Mouse (Mus musculus) neural tube, embryonic 10.5 days (tissue): ENCODE measurements around the gene Vmn1r191.
"Not testable (repeated sequence)": the region's sequence is repeated elsewhere in the genome, so short reads cannot be mapped to it uniquely, and the experiment has no call there.

Experiments used
- DNase-seq: peaks from one replicate; pipeline ENCODE4 v3.0.0-alpha.2; 2017; ENCODE audit warnings: low spot score; ENCODE audit errors: extremely low spot score

Vmn1r191 gene

DNA sequence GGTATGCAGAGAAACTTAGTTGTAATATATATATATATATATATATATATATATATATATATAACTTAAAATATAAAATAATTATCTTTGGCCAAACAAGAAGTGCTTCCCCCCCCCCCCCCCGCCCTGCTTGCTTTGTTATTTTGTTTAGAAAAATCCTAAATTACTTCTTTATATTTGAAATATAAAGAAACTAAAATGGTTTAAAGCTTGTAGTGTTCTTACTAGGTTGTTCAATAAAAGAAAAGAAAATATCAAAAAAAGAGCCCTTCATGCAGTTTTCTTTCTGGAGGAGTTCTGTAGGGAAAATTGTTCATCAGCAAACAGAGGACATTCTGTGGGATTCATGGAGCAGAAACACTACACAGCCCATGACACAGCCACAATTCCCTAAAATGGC lies at the start of gene Vmn1r191:
Gene Vmn1r191, minus strand, starts transcription at position 101 of the 400 bp plus-strand sequence.
- no peak for DNase-seq

DNA sequence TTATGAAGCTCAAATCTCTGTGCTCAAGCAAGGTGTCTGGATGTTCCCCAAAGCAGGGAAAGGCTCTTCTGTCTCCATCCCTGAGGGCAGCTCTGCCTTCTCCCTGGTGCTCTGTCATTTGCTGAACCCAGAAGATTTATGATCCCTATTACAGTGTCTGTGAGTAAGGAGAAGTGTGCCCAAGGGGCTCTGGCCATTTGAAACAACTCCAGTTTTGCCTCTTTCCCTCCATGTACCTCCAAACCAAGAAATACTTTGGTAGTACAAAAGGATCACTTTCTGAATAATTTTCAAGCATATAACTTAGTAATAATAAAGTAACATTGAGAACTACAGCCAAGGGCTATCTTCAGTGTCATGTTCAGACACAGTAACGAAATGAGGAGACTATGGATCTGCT lies 39.3 kb upstream of the Vmn1r191 start, which contains the start of gene Vmn1r193:
Gene Vmn1r193, minus strand, starts transcription at position 101 of the 400 bp plus-strand sequence.
- not testable (repeated sequence) for DNase-seq

DNA sequence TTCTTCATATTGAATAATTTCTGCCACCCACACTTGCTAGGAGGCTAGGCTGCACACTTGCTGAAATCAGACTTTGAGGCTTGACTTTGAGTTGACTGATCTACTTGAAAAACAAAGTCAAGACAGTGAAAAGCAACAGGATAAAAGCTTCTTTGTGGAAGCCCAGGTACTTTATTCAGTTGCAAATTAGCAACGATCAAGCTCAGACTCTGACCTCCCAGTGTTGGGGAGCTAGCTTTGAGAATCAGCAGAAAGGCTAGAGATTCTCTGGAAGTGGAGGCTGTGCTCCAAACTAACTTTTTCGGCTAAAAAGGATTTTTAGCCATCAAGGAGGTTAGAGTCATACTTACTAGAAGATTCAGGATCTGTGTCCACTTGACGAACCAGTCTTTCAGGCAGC lies 9.0 kb upstream of the Vmn1r191 start:
- not testable (repeated sequence) for DNase-seq

GRCm38 (mm10) chr13:22191041-22191440 lies 7.3 kb upstream of the Vmn1r191 start, which contains the start of gene Vmn1r192:
Vmn1r192 (minus strand) TSS chr13:22191141.
- DNase-seq = no peak

DNA sequence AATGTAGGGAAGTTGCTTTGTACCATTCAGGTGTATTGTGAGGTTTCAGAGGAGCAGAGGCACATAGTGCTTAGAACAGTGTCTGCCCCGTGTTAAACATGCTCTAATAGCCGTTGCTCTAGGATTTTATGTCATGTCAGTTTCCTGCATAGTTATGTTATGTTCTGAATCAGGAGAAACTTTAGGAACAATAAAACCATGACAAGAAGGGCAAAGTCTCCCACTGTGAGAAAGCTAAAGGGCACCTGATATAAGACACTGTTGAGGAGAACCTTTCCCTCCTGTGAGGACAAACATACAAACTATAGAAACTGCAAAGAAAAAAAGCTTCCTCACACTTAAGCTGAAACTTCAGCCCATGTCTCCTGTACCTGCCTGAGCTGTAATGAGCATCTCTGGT lies 6.6 kb upstream of the Vmn1r191 start:
- DNase-seq = no peak

- no peak for DNase-seq
These were observed 5.5 kb upstream of the Vmn1r191 start for GRCm38 (mm10) chr13:22189313-22189712.

- no peak for DNase-seq
These were observed 15.4 kb downstream of the Vmn1r191 start for GRCm38 (mm10) chr13:22168416-22168815.

DNA sequence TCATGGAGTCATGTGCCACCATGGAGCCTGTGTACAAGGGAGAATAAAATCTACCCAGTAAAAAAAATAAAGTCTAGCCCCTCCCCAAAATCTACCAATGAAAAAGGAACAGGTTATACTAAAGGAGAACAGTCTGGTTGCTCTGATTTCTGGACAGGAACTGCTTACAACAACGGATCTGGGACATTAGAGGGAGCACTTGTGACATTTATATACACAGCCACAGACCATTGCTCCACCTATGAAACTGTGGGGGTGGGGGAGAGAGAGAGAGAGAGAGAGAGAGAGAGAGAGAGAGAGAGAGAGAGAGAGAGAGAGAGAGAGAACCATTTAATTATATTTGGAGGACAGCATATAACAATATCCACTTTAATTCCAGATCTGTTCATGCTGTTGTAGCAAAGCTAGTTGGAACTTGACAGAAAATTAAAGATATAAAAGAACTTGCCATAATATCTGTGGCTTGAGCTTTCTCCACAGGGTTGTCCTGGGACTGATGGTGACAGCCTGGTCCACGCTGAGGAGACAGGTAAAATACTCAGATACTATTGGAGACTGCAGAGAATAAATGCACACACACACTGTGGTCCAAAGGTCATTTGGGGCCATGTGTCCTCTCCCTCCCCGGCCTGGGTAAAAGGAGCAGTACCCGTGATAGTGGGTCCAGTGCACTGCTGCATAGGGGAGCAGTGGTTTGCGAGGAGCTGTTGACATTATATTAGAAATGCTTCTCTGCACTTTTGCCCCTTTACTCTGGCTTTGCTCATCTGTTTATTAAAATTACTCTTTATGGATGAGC lies 47.1 kb downstream of the Vmn1r191 start:
- DNase-seq = not testable (repeated sequence)
